Mouse (Mus musculus) kidney, adult 2 months (tissue): ENCODE measurements at regions not wholly inside any gene's neighbourhood (a gene's known extent, or its start where the extent isn't known, plus 50 kb on each side); places are given as distances from the start of the nearest gene placed in this dataset.

ENCODE experiments used
- DNase-seq: peaks from one replicate; pipeline ENCODE4 v3.0.0; 2021
- H3K27ac ChIP-seq: fragments of 200-500 bp; 2 replicates; pipeline ENCODE4 v1.5.1; 2012; ENCODE audit warnings: low read depth, low read length, control low read depth, inconsistent platforms; ENCODE audit not compliant: insufficient read depth
- H3K27me3 ChIP-seq: fragments of 200-500 bp; replicated peaks from 2 replicates; pipeline ENCODE4 v1.6.1; 2012; ENCODE audit warnings: mild to moderate bottlenecking, moderate library complexity, low read length, inconsistent platforms; ENCODE audit not compliant: control insufficient read depth, insufficient read depth
- H3K36me3 ChIP-seq: fragments of 200-500 bp; 2 replicates; pipeline ENCODE4 v1.6.1; 2012; ENCODE audit warnings: mild to moderate bottlenecking, moderate library complexity, low read length, inconsistent platforms; ENCODE audit not compliant: control insufficient read depth, insufficient read depth
- H3K4me1 ChIP-seq: fragments of 200-500 bp; 2 replicates; pipeline ENCODE4 v1.6.1; 2011; ENCODE audit warnings: low read length; ENCODE audit not compliant: control insufficient read depth, insufficient read depth
- H3K4me3 ChIP-seq: fragments of 200-500 bp; 2 replicates; pipeline ENCODE4 v1.5.1; 2011; ENCODE audit warnings: mild to moderate bottlenecking, low read depth, low read length, control low read depth; ENCODE audit not compliant: insufficient read depth
- CTCF ChIP-seq: fragments of 200-500 bp; conservative IDR thresholded peaks from 2 replicates; pipeline ENCODE4 v1.5.1; 2011; ENCODE audit warnings: low read depth, mild to moderate bottlenecking, control low read depth, low read length, moderate library complexity, mixed read lengths; ENCODE audit not compliant: insufficient read depth, insufficient read length
- POLR2A ChIP-seq: fragments of 200-500 bp; IDR thresholded peaks from one replicate; pipeline ENCODE4 v1.6.1; 2011; ENCODE audit warnings: low read depth, low read length, control low read depth
- WGBS: fragments of 180-500 bp; shearing (Covaris S2); methylation state at CpG from one replicate; pipeline ENCODE4 v1.1.7; 2018; 5-methylcytosine and 5-hydroxymethylcytosine counted together

- Histone ChIP-seq H3K4me1 (no peaks in the 10 kb centered on the region), H3K4me3 (no peak overlapping the region), H3K36me3 (no peaks in the 10 kb centered on the region), H3K27me3 (no peaks in the 10 kb centered on the region), H3K27ac (no peak overlapping the region)
- DNase-seq, result no peak
- WGBS, result 91% methylated on average over 3 of the region's 3 CpGs
- TF ChIP-seq CTCF (no peak), POLR2A (no peak)
Observed at GRCm38 (mm10) chr4:91091910-91092309, 308.7 kb downstream of the Elavl2 start.

DNA sequence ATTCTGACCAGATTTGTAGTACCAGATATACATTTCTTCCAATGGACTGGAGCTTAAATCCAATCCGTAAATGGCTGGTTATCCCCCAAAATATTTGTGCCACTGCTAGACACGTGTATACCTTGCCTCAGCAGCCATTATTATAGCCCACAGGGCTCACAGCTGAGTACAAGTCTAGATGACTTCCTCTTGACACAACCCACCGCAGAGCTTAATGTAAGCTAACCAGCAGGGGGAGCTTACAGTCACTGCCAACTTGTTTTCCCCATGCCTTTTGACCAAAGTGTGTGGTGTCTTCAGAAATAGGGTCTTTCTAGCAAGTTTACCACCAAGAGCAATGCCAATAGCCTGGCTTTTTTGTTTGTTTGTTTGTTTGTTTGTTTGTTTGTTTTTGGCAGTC lies 316.6 kb downstream of the Elavl2 start:
- no peak overlapping the region for H3K4me3 ChIP-seq
- no peaks in the 10 kb centered on the region for H3K36me3 ChIP-seq
- H3K27me3 ChIP-seq, result no peaks in the 10 kb centered on the region
- no peak for DNase-seq
- H3K4me1 ChIP-seq, result no peaks in the 10 kb centered on the region
- TF ChIP-seq CTCF (0 out of 2 replicates have a peak, but pooled peaks have one; percentile 9), POLR2A (no peak)
- no peak overlapping the region for H3K27ac ChIP-seq
- WGBS, result 52% methylated on average over 3 of the region's 3 CpGs

DNA sequence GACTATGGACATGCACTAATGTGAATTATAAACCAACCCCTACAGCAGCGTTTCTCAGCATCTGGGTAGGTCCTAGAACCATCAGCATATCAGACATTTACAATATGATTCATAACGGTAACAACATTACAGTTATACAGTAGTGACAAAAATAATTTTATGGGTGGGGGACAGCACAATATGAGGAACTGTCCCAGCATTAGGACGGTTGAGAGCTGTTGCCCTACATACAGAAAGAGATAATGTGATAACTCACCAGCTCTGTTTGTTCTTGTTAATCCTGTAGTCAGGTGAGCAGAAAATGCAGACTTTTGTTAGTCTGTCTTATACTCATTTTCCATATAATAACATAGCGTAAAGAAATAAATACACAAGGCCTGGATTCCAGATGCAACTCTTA lies 319.1 kb downstream of the Elavl2 start:
- Histone ChIP-seq H3K4me3 (no peak overlapping the region), H3K27ac (no peak overlapping the region), H3K27me3 (no peaks in the 10 kb centered on the region), H3K4me1 (no peaks in the 10 kb centered on the region), H3K36me3 (no peaks in the 10 kb centered on the region)
- WGBS, result 85% methylated on average over 4 of the region's 4 CpGs
- TF ChIP-seq CTCF, result no peak
- TF ChIP-seq POLR2A, result no peak
- no peak for DNase-seq

- TF ChIP-seq CTCF (no peak), POLR2A (no peak)
- H3K27ac ChIP-seq, result no peak overlapping the region
Observed at GRCm38 (mm10) chr4:91080620-91081441, 319.8 kb downstream of the Elavl2 start.

DNA sequence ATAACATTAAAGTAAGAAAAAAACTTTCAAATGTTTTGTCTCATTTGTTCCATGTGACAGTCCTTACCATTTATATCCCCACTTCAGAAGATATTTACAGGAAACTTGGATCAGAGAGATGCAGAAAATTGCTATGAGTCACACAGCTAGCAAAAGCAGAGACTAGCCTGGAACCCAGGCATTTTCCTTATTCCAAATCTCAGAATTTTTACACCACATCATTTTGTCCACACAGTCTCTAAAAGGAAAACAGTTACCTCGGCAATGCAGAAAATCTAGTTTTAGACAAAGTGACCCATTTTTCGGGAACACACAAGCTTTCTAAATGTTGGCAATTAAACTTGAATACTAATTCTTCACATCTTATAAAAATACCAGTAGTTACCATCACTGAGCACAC lies 329.3 kb downstream of the Elavl2 start:
- Histone ChIP-seq H3K36me3 (no peaks in the 10 kb centered on the region), H3K4me1 (no peaks in the 10 kb centered on the region), H3K27me3 (no peaks in the 10 kb centered on the region), H3K27ac (no peak overlapping the region), H3K4me3 (no peak overlapping the region)
- 89% methylated on average over 2 of the region's 2 CpGs for WGBS
- DNase-seq, result no peak
- no peak for TF ChIP-seq CTCF
- no peak for TF ChIP-seq POLR2A

More at GRCm38 (mm10) chr4:91080620-91081441, 319.8 kb downstream of the Elavl2 start:
- DNase-seq, result no peak
- Histone ChIP-seq H3K36me3 (no peaks in the 10 kb centered on the region), H3K27me3 (no peaks in the 10 kb centered on the region), H3K4me3 (no peak overlapping the region), H3K4me1 (no peaks in the 10 kb centered on the region)
- WGBS, result 28% methylated on average over 10 of the region's 10 CpGs

GRCm38 (mm10) chr4:91060933-91061332 lies 339.7 kb downstream of the Elavl2 start:
- TF ChIP-seq POLR2A (no peak), CTCF (no peak)
- DNase-seq, result no peak
- Histone ChIP-seq H3K4me1 (no peaks in the 10 kb centered on the region), H3K27me3 (no peaks in the 10 kb centered on the region; the same call in 1 of the 2 replicates), H3K27ac (no peak overlapping the region), H3K36me3 (no peaks in the 10 kb centered on the region), H3K4me3 (no peak overlapping the region)
- 65% methylated on average over 2 of the region's 2 CpGs for WGBS

DNA sequence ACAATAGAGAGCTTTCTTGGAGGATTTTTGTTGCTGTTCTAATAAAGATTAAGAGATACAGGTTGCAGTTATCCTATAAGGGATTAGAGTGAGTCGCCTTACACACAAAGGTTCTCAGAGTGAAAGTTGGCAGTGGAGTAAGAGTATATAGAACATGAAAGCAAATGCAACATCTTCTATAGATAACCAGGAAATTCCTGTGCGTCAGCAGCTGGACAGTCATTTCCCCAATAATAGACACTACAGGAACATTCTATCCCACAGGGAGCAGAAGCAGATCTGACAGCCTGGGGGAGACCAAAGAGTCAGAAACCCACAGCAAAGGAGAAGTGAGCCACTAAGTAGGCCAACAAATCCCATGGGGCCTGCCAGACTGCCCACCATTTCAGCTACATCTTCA lies 348.7 kb downstream of the Elavl2 start:
- WGBS, result 73% methylated on average over 2 of the region's 2 CpGs

More for the DNA sequence above, 348.7 kb downstream of the Elavl2 start:
- DNase-seq, result no peak
- Histone ChIP-seq H3K36me3 (no peaks in the 10 kb centered on the region), H3K27me3 (no peaks in the 10 kb centered on the region; the same call in 1 of the 2 replicates), H3K27ac (no peak overlapping the region), H3K4me1 (no peaks in the 10 kb centered on the region), H3K4me3 (no peak overlapping the region)
- TF ChIP-seq POLR2A, result no peak
